Mouse (Mus musculus): Measurements from ENCODE around the gene Idh2. TPM values are rescaled to one million over a fixed set of nuclear protein-coding genes. Genes with fewer than 3 reads are reported as not detected.
"Not testable (repeated sequence)": the region's sequence is repeated elsewhere in the genome, so short reads cannot be mapped to it uniquely, and the experiment has no call there.

Gene Idh2
- polyA plus RNA-seq, 1 experiment from 2014 or later: 603 TPM

DNA sequence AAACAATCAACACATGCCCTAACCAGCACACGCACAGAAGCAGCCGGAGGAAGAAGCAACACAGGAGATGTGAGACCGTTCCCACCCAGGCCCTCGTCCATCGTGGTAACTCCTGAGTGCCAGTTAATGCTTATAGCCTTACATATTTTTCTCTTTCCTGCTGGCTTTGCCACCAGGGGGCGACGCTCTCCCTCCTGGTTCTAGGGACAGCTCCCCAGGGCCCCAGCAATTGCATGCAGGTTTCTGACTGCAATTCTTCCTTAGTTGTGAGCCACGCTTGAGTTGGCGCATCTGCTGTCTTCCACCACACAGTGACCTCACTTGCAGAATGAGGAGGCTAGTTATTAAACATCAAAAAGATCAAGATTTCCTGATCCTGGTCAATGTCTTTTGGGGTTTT, 17.3 kb upstream of the Idh2 start:
- Histone ChIP-seq H3K36me3 (ENCODE audit: control insufficient read depth, insufficient read depth, low read length) (no peaks in the 10 kb centered on the region), H3K9ac (ENCODE audit: low read length) (no peak overlapping the region), H3K4me3 (ENCODE audit: low read depth, low read length) (no peak overlapping the region), H3K27me3 (replicated peaks; ENCODE audit: control insufficient read depth, insufficient read depth, low read length) (no peaks in the 10 kb centered on the region), H3K27ac (ENCODE audit: low read depth) (no peak overlapping the region), H3K9me3 (ENCODE audit: control insufficient read depth, low read length) (peaks cover 12% of the 10 kb centered on the region), H3K4me2 (ENCODE audit: low read length) (no peak overlapping the region), H3K4me1 (replicated peaks; ENCODE audit: control insufficient read depth, insufficient read depth, low read length) (peaks cover 9% of the 10 kb centered on the region)
- ATAC-seq (replicated peaks; ENCODE audit: low FRiP score, low TSS enrichment, low read depth): no peak
- 54% methylated on average over 9 of the region's 9 CpGs for WGBS
- DNase-seq (ENCODE audit: low spot score): no peak

DNA sequence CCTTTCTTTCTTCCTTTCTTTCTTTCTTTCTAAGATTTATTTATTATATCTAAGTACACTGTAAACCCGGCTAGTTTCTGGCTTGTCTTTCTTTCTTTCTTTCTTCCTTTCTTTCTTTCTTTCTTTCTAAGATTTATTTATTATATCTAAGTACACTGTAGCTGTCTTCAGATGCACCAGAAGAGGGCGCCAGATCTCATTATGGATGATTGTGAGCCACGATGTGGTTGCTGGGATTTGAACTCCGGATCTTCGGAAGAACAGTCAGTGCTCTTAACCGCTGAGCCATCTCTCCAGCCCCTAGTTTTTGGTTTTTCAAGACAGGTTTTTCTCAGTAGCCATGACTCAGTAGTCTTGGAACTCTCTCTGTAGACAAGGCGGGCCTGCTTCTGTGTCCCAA, 16.1 kb upstream of the Idh2 start:
- H3K27ac ChIP-seq (ENCODE audit: low read depth); H3K36me3 ChIP-seq (ENCODE audit: control insufficient read depth, insufficient read depth, low read length); DNase-seq (ENCODE audit: low spot score); ATAC-seq (replicated peaks; ENCODE audit: low FRiP score, low TSS enrichment, low read depth); H3K4me3 ChIP-seq (ENCODE audit: low read depth, low read length); H3K9me3 ChIP-seq (ENCODE audit: control insufficient read depth, low read length); H3K27me3 ChIP-seq (replicated peaks; ENCODE audit: control insufficient read depth, insufficient read depth, low read length); H3K9ac ChIP-seq (ENCODE audit: low read length); H3K4me1 ChIP-seq (replicated peaks; ENCODE audit: control insufficient read depth, insufficient read depth, low read length); H3K4me2 ChIP-seq (ENCODE audit: low read length): not testable (repeated sequence)
- 75% methylated on average over 7 of the region's 7 CpGs for WGBS

DNA sequence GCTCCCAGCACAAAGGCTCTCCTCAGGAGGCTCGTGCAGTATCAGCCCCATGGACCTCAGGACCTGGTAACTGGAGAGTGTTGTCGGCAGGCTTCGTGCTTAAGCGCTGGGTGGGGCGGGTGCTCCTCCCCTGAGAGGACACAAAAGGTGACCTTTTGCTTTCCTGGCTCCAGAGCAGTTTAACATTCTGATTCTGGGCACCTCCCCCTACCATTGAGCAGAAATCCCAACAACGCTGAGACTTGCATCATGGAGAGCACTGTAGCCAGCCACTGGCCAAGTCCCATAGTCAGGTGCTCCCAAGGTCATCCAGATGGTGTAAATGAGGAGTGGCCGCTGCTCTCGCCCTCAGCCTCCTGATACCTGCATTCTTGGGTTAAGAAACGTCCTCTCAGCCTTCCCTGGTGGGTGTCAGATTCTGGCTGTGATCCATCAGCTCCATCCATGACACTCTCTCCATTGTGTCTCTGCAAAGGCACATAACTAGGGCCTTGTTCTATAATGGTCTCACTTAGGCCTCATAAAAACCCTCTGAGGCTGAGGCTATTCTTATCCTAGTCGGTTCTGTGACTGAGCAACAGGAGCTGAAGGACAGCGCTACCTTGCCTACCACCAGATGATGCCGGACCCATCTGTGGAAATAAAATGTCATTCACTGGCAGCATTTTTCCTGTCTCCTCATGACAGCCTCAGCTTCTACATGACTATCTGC, 15.3 kb upstream of the Idh2 start:
- peaks cover 9% of the 10 kb centered on the region for H3K4me1 ChIP-seq (replicated peaks; ENCODE audit: control insufficient read depth, insufficient read depth, low read length)
- H3K4me2 ChIP-seq (ENCODE audit: low read length): no peak overlapping the region
- WGBS: 45% methylated on average over 12 of the region's 12 CpGs
- ATAC-seq (replicated peaks; ENCODE audit: low FRiP score, low TSS enrichment, low read depth): no peak
- H3K4me3 ChIP-seq (ENCODE audit: low read depth, low read length): no peak overlapping the region
- no peaks in the 10 kb centered on the region for H3K36me3 ChIP-seq (ENCODE audit: control insufficient read depth, insufficient read depth, low read length)
- H3K27me3 ChIP-seq (replicated peaks; ENCODE audit: control insufficient read depth, insufficient read depth, low read length): no peaks in the 10 kb centered on the region
- no peak for DNase-seq (ENCODE audit: low spot score)
- H3K27ac ChIP-seq (ENCODE audit: low read depth): no peak overlapping the region
- no peak overlapping the region for H3K9ac ChIP-seq (ENCODE audit: low read length)
- no peaks in the 10 kb centered on the region for H3K9me3 ChIP-seq (ENCODE audit: control insufficient read depth, low read length)

DNA sequence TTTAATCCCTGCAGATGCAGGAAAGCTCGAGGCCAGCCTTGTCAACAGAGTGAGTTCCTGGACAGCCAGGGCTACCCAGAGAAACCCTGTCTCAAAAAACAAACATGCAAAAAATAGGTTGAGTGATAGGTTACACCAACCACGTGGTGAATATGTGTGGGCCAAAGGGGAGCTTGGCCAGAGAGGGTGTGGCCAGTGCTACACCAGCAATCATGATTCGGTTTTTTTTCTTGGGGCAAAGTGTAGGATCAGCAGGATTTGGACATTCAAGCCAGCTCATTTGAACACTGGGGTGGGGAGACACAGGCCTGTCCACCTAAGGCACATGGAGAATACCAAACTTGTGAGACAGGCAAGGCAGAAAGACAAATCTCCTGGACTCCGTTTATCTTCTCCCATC, 14.1 kb upstream of the Idh2 start:
- Histone ChIP-seq H3K4me1 (replicated peaks; ENCODE audit: control insufficient read depth, insufficient read depth, low read length) (peaks cover 5% of the 10 kb centered on the region), H3K36me3 (ENCODE audit: control insufficient read depth, insufficient read depth, low read length) (no peaks in the 10 kb centered on the region), H3K4me3 (ENCODE audit: low read depth, low read length) (no peak overlapping the region), H3K4me2 (ENCODE audit: low read length) (no peak overlapping the region), H3K27me3 (replicated peaks; ENCODE audit: control insufficient read depth, insufficient read depth, low read length) (no peaks in the 10 kb centered on the region), H3K27ac (ENCODE audit: low read depth) (no peak overlapping the region), H3K9ac (ENCODE audit: low read length) (no peak overlapping the region), H3K9me3 (ENCODE audit: control insufficient read depth, low read length) (no peaks in the 10 kb centered on the region)
- 0 out of 2 replicates have a peak, but pooled peaks have one; percentile 29 for ATAC-seq (replicated peaks; ENCODE audit: low FRiP score, low TSS enrichment, low read depth)
- DNase-seq (ENCODE audit: low spot score): no peak
- WGBS: 59% methylated on average over 4 of the region's 4 CpGs

DNA sequence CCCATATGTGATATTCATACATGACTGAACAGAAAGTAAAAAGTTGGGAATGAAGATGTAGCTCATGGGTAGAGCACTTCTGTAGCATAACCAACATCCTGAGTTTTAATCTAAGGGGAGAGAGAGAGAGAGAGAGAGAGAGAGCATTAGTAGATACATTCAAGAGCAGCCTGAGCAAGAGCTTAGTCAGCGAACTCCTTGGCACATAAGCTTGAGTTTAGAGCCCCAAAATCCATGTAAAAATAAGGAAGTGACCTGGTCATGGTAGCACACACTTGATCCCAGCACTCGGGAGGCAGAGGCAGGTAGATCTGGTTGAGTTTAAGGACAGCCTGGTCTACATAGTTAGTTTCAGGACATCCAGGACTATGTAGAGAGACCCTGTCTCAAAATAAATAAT, 8.5 kb upstream of the Idh2 start:
- Histone ChIP-seq H3K27ac (ENCODE audit: low read depth) (no peak overlapping the region), H3K4me3 (ENCODE audit: low read depth, low read length) (no peak overlapping the region), H3K4me2 (ENCODE audit: low read length) (no peak overlapping the region), H3K27me3 (replicated peaks; ENCODE audit: control insufficient read depth, insufficient read depth, low read length) (no peaks in the 10 kb centered on the region), H3K36me3 (ENCODE audit: control insufficient read depth, insufficient read depth, low read length) (no peaks in the 10 kb centered on the region), H3K4me1 (replicated peaks; ENCODE audit: control insufficient read depth, insufficient read depth, low read length) (no peaks in the 10 kb centered on the region), H3K9ac (ENCODE audit: low read length) (no peak overlapping the region), H3K9me3 (ENCODE audit: control insufficient read depth, low read length) (no peaks in the 10 kb centered on the region)
- WGBS: 88% methylated on average over 2 of the region's 2 CpGs
- no peak for ATAC-seq (replicated peaks; ENCODE audit: low FRiP score, low TSS enrichment, low read depth)
- DNase-seq (ENCODE audit: low spot score): no peak

DNA sequence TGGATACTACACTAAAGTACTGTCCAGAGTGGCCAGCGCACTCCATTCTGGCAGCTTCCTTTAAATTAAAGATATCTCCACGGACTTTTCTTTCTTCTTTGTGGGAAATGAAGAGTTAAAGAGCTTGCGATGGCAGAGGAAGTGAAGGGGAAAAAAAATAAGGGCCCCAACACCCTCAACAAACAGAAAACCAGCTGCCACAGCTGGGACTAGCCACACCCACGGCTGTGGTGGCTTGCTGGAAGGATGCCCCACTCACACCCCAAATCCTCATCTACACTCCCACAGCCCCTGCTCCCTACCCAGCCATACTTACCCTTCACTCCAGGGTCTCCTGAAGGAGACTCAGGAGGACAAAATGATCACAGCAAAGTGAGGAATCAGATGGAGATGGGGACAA, 7.9 kb upstream of the Idh2 start:
- no peak overlapping the region for H3K9ac ChIP-seq (ENCODE audit: low read length)
- H3K27ac ChIP-seq (ENCODE audit: low read depth): no peak overlapping the region
- ATAC-seq (replicated peaks; ENCODE audit: low FRiP score, low TSS enrichment, low read depth) (no peak), DNase-seq (ENCODE audit: low spot score) (no peak)
- no peak overlapping the region for H3K4me3 ChIP-seq (ENCODE audit: low read depth, low read length)
- WGBS: 46% methylated on average over 4 of the region's 4 CpGs
- no peaks in the 10 kb centered on the region for H3K9me3 ChIP-seq (ENCODE audit: control insufficient read depth, low read length)
- H3K4me2 ChIP-seq (ENCODE audit: low read length): no peak overlapping the region
- H3K4me1 ChIP-seq (replicated peaks; ENCODE audit: control insufficient read depth, insufficient read depth, low read length): no peaks in the 10 kb centered on the region
- H3K36me3 ChIP-seq (ENCODE audit: control insufficient read depth, insufficient read depth, low read length): no peaks in the 10 kb centered on the region
- no peaks in the 10 kb centered on the region for H3K27me3 ChIP-seq (replicated peaks; ENCODE audit: control insufficient read depth, insufficient read depth, low read length)

DNA sequence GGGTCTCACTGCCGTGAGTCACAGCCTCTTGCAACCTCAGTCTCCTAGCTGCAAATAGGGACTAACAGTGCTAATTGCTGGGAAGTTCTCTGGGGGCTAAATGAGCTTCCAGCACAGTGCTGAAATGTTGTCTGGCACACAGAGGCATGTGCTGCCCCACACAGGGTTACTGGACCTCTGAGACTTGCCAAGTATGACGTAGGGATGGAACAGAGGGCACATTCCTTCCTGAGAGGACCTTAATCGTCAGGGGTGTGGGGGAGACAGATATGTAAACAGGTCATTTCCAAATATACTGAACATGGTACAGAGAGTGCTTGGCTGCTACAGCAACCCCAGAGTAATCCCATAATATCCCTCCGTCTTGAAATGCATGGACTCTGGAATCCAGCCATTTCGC, 5.9 kb upstream of the Idh2 start:
- no peaks in the 10 kb centered on the region for H3K27me3 ChIP-seq (replicated peaks; ENCODE audit: control insufficient read depth, insufficient read depth, low read length)
- 45% methylated on average over 5 of the region's 5 CpGs for WGBS
- ATAC-seq (replicated peaks; ENCODE audit: low FRiP score, low TSS enrichment, low read depth): no peak
- H3K4me2 ChIP-seq (ENCODE audit: low read length): no peak overlapping the region
- H3K4me3 ChIP-seq (ENCODE audit: low read depth, low read length): no peak overlapping the region
- H3K36me3 ChIP-seq (ENCODE audit: control insufficient read depth, insufficient read depth, low read length): no peaks in the 10 kb centered on the region
- no peaks in the 10 kb centered on the region for H3K9me3 ChIP-seq (ENCODE audit: control insufficient read depth, low read length)
- no peak for DNase-seq (ENCODE audit: low spot score)
- H3K9ac ChIP-seq (ENCODE audit: low read length): no peak overlapping the region
- 0 out of 2 replicates have a peak, but pooled peaks cover under 1% of the 10 kb centered on the region for H3K4me1 ChIP-seq (replicated peaks; ENCODE audit: control insufficient read depth, insufficient read depth, low read length)
- no peak overlapping the region for H3K27ac ChIP-seq (ENCODE audit: low read depth)

DNA sequence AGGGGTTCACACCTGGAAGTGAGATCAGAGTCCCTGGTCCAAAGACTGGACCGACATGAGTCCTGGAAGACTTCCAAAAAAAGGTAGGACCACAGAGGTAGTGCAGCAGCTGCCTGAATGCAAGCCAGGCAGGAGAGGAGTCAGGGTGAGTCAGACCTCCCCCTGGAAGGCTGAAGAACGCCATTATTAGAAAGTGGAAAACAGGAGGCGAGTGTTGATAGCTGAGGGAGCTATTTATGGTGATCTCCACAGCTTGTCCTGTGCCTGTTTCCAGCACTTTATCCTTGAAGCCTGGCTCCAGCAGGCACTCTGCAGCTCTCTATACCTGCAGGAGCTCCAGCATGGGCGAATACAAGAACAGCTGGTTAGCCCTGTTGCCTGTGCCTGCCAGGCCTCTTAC, 4.0 kb upstream of the Idh2 start:
- Histone ChIP-seq H3K27me3 (replicated peaks; ENCODE audit: control insufficient read depth, insufficient read depth, low read length) (no peaks in the 10 kb centered on the region), H3K4me2 (ENCODE audit: low read length) (no peak overlapping the region), H3K9me3 (ENCODE audit: control insufficient read depth, low read length) (no peaks in the 10 kb centered on the region), H3K4me3 (ENCODE audit: low read depth, low read length) (no peak overlapping the region), H3K36me3 (ENCODE audit: control insufficient read depth, insufficient read depth, low read length) (no peaks in the 10 kb centered on the region), H3K9ac (ENCODE audit: low read length) (no peak overlapping the region), H3K27ac (ENCODE audit: low read depth) (no peak overlapping the region), H3K4me1 (replicated peaks; ENCODE audit: control insufficient read depth, insufficient read depth, low read length) (peaks cover 5% of the 10 kb centered on the region; the same call in 1 of the 2 replicates)
- 63% methylated on average over 4 of the region's 4 CpGs for WGBS
- DNase-seq (ENCODE audit: low spot score) (no peak), ATAC-seq (replicated peaks; ENCODE audit: low FRiP score, low TSS enrichment, low read depth) (no peak)

DNA sequence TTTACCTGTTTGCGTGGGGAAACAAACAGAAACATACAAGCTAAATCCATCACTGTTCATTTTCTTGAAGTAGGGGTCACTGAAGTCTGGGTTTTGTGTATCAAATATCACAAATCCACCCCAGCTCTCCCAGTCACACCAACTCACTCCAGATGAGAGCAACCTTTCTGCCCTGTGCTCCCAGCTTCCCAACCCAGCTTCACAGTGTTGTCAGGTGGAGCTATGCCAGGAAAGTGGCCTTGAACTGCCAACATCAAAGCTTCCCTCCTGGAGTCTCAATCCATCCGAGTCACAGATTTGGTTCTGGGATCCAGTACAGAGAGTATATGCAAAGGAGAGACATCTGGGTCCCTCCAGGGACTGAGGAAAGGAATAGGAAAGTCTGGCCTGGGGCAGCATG, 966 bp upstream of the Idh2 start:
- Histone ChIP-seq H3K27me3 (replicated peaks; ENCODE audit: control insufficient read depth, insufficient read depth, low read length) (no peaks in the 10 kb centered on the region), H3K9me3 (ENCODE audit: control insufficient read depth, low read length) (no peaks in the 10 kb centered on the region), H3K36me3 (ENCODE audit: control insufficient read depth, insufficient read depth, low read length) (peaks cover 4% of the 10 kb centered on the region; the same call in 1 of the 2 replicates), H3K4me1 (replicated peaks; ENCODE audit: control insufficient read depth, insufficient read depth, low read length) (peaks cover 31% of the 10 kb centered on the region), H3K27ac (ENCODE audit: low read depth) (no peak overlapping the region), H3K9ac (ENCODE audit: low read length) (no peak overlapping the region; the same call in 1 of the 2 replicates), H3K4me2 (ENCODE audit: low read length) (peak overlapping the region; percentile 91), H3K4me3 (ENCODE audit: low read depth, low read length) (no peak overlapping the region)
- ATAC-seq (replicated peaks; ENCODE audit: low FRiP score, low TSS enrichment, low read depth) (no peak), DNase-seq (ENCODE audit: low spot score) (no peak)
- 70% methylated on average over 2 of the region's 2 CpGs for WGBS
